Mouse (Mus musculus) forebrain, embryonic 11.5 days (tissue): Measurements from ENCODE around the gene Oxct2a. TPM values are rescaled to one million over a fixed set of nuclear protein-coding genes. Genes with fewer than 3 reads are reported as not detected.
A peak's percentile ranks its signal among the peaks of the same experiment; 100 is the strongest.
"Not testable (repeated sequence)": the region's sequence is repeated elsewhere in the genome, so short reads cannot be mapped to it uniquely, and the experiment has no call there.

ENCODE experiments used
- ATAC-seq: fragments of 200-750 bp; cut with Nextera tagmentation; replicated peaks from 2 replicates; pipeline ENCODE4 v1.8.0; 2017; ENCODE audit warnings: moderate TSS enrichment; ENCODE audit not compliant: low FRiP score
- DNase-seq: peaks from one replicate; pipeline ENCODE4 v3.0.0-alpha.2; 2017; ENCODE audit warnings: low spot score
- H3K27ac ChIP-seq: fragments of 300-500 bp; sonication (generic); 2 replicates; pipeline ENCODE4 v1.5.1; 2014; ENCODE audit warnings: low read depth, low read length
- H3K27me3 ChIP-seq: fragments of 300-500 bp; sonication (generic); 2 replicates; pipeline ENCODE4 v1.6.1; 2014; ENCODE audit warnings: mild to moderate bottlenecking, low read length, mixed read lengths; ENCODE audit not compliant: control insufficient read depth, insufficient read depth
- H3K36me3 ChIP-seq: fragments of 300-500 bp; sonication (generic); 2 replicates; pipeline ENCODE4 v1.6.1; 2014; ENCODE audit warnings: mild to moderate bottlenecking, low read length, moderate library complexity, mixed read lengths; ENCODE audit not compliant: control insufficient read depth, insufficient read depth
- H3K4me1 ChIP-seq: fragments of 300-500 bp; sonication (generic); replicated peaks from 2 replicates; pipeline ENCODE4 v1.6.1; 2014; ENCODE audit warnings: low read length, mixed read lengths; ENCODE audit not compliant: control insufficient read depth, insufficient read depth
- H3K4me2 ChIP-seq: fragments of 300-500 bp; sonication (generic); 2 replicates; pipeline ENCODE4 v1.6.1; 2014; ENCODE audit warnings: low read depth, mild to moderate bottlenecking, low read length, moderate library complexity, mixed read lengths; ENCODE audit not compliant: severe bottlenecking
- H3K4me3 ChIP-seq: fragments of 300-500 bp; sonication (generic); 2 replicates; pipeline ENCODE4 v1.5.1; 2014; ENCODE audit warnings: low read depth, low read length
- H3K9ac ChIP-seq: fragments of 300-500 bp; sonication (generic); 2 replicates; pipeline ENCODE4 v1.6.1; 2014; ENCODE audit warnings: low read length
- H3K9me3 ChIP-seq: fragments of 300-500 bp; sonication (generic); 2 replicates; pipeline ENCODE4 v1.6.1; 2016; ENCODE audit warnings: low read length, mixed read lengths; ENCODE audit not compliant: control insufficient read depth
- WGBS: fragments of 180-500 bp; shearing (Covaris S2); extraction: QIAGEN DNeasy Blood & Tissue Kit; methylation state at CpG from one replicate; pipeline ENCODE4 v1.1.7; 2014; 5-methylcytosine and 5-hydroxymethylcytosine counted together
- polyA plus RNA-seq: library from polyadenylated mRNA; unstranded; fragments of >200 nt; fragmentation: Nextera tagmentation; extraction: Ambion mirVana; gene quantifications from 2 replicates; pipeline ENCODE4 v1.2.1, GENCODE M21; 2014

The Oxct2a gene
- polyA plus RNA-seq, 1 experiment from 2014 or later, result not detected

GRCm38 (mm10) chr4:123306999-123307398 lies 16.4 kb downstream of the Oxct2a start:
- no peaks in the 10 kb centered on the region for H3K27me3 ChIP-seq
- H3K36me3 ChIP-seq, result no peaks in the 10 kb centered on the region
- ATAC-seq (no peak), DNase-seq (peak; percentile 50)
- H3K4me3 ChIP-seq, result no peak overlapping the region
- H3K9me3 ChIP-seq, result no peaks in the 10 kb centered on the region
- no peak overlapping the region for H3K4me2 ChIP-seq
- no peak overlapping the region for H3K27ac ChIP-seq
- no peaks in the 10 kb centered on the region for H3K4me1 ChIP-seq
- H3K9ac ChIP-seq, result no peak overlapping the region
- whole genome bisulfite sequencing, result 93% methylated on average over 10 of the region's 10 CpGs

- no peaks in the 10 kb centered on the region for H3K36me3 ChIP-seq
- no peaks in the 10 kb centered on the region for H3K4me1 ChIP-seq
- no peak overlapping the region for H3K27ac ChIP-seq
- H3K9me3 ChIP-seq, result no peaks in the 10 kb centered on the region
- ATAC-seq, result 0 out of 2 replicates have a peak, but pooled peaks have one; percentile 42
- 52% methylated on average over 3 of the region's 3 CpGs for WGBS
- no peaks in the 10 kb centered on the region for H3K27me3 ChIP-seq
- H3K4me3 ChIP-seq, result no peak overlapping the region
- H3K4me2 ChIP-seq, result no peak overlapping the region
- DNase-seq, result peak; percentile 52
- no peak overlapping the region for H3K9ac ChIP-seq
Measured at GRCm38 (mm10) chr4:123305789-123306188, 17.6 kb downstream of the Oxct2a start.

- H3K4me3 ChIP-seq, result no peak overlapping the region
- 96% methylated on average over 11 of the region's 11 CpGs for WGBS
- peaks cover 18% of the 10 kb centered on the region for H3K36me3 ChIP-seq
Measured at GRCm38 (mm10) chr4:123298980-123299670, 24.3 kb downstream of the Oxct2a start.

GRCm38 (mm10) chr4:123298226-123298625 lies 25.2 kb downstream of the Oxct2a start:
- Histone ChIP-seq H3K27ac (no peak overlapping the region), H3K36me3 (peaks cover 24% of the 10 kb centered on the region), H3K9ac (no peak overlapping the region), H3K4me3 (no peak overlapping the region), H3K4me1 (no peaks in the 10 kb centered on the region), H3K27me3 (no peaks in the 10 kb centered on the region), H3K9me3 (no peaks in the 10 kb centered on the region), H3K4me2 (no peak overlapping the region)
- ATAC-seq, result no peak
- DNase-seq, result no peak
- WGBS, result 92% methylated on average over 4 of the region's 4 CpGs

More at GRCm38 (mm10) chr4:123298980-123299670, 24.3 kb downstream of the Oxct2a start:
- ATAC-seq (no peak), DNase-seq (no peak)
- Histone ChIP-seq H3K4me2 (no peak overlapping the region), H3K27ac (no peak overlapping the region), H3K9me3 (no peaks in the 10 kb centered on the region), H3K4me1 (no peaks in the 10 kb centered on the region), H3K27me3 (no peaks in the 10 kb centered on the region), H3K9ac (no peak overlapping the region)

- Histone ChIP-seq H3K4me2 (no peak overlapping the region), H3K27me3 (no peaks in the 10 kb centered on the region), H3K36me3 (peaks cover 24% of the 10 kb centered on the region), H3K9ac (no peak overlapping the region), H3K27ac (no peak overlapping the region), H3K4me3 (no peak overlapping the region), H3K9me3 (no peaks in the 10 kb centered on the region), H3K4me1 (no peaks in the 10 kb centered on the region)
- ATAC-seq (no peak), DNase-seq (no peak)
- 92% methylated on average over 21 of the region's 22 CpGs for WGBS
Measured at GRCm38 (mm10) chr4:123297195-123297960, 26.1 kb downstream of the Oxct2a start.

GRCm38 (mm10) chr4:123296148-123296534 lies 27.3 kb downstream of the Oxct2a start:
- Histone ChIP-seq H3K4me1 (no peaks in the 10 kb centered on the region), H3K4me3 (no peak overlapping the region), H3K9me3 (no peaks in the 10 kb centered on the region), H3K4me2 (no peak overlapping the region), H3K9ac (no peak overlapping the region), H3K36me3 (peaks cover 27% of the 10 kb centered on the region), H3K27ac (no peak overlapping the region), H3K27me3 (no peaks in the 10 kb centered on the region)
- ATAC-seq (no peak), DNase-seq (no peak)
- 89% methylated on average over 5 of the region's 5 CpGs for WGBS

- 91% methylated on average over 21 of the region's 21 CpGs for WGBS
- Histone ChIP-seq H3K27me3 (no peaks in the 10 kb centered on the region), H3K9me3 (no peaks in the 10 kb centered on the region), H3K4me2 (no peak overlapping the region), H3K36me3 (peaks cover 27% of the 10 kb centered on the region), H3K4me3 (no peak overlapping the region), H3K9ac (no peak overlapping the region), H3K27ac (no peak overlapping the region), H3K4me1 (no peaks in the 10 kb centered on the region)
- no peak for ATAC-seq
- no peak for DNase-seq
Measured at GRCm38 (mm10) chr4:123295516-123296147, 27.8 kb downstream of the Oxct2a start.

GRCm38 (mm10) chr4:123295026-123295425 lies 28.4 kb downstream of the Oxct2a start:
- H3K9ac ChIP-seq, H3K4me3 ChIP-seq, DNase-seq, H3K27me3 ChIP-seq, H3K9me3 ChIP-seq, H3K4me2 ChIP-seq, H3K4me1 ChIP-seq, ATAC-seq, H3K27ac ChIP-seq: not testable (repeated sequence)
- WGBS, result 86% methylated on average over 15 of the region's 15 CpGs
- peaks cover 27% of the 10 kb centered on the region for H3K36me3 ChIP-seq
